Mouse (Mus musculus): ENCODE data around the gene Itih2. TPM values are rescaled to one million over a fixed set of nuclear protein-coding genes. Genes with fewer than 3 reads are reported as not detected.
A peak's percentile ranks its signal among the peaks of the same experiment; 100 is the strongest.

Gene Itih2
- total and polyA plus RNA-seq, 2 experiments from 2014 or later = 0.42 to 1.1 TPM

- 72% methylated on average over 3 of the region's 3 CpGs for WGBS
- TF ChIP-seq CTCF (IDR thresholded peaks at IDR 0.05; ENCODE audit: low read depth) (no peak), EP300 (IDR thresholded peaks at IDR 0.05; ENCODE audit: low read depth) (no peak)
- H3K4me2 ChIP-seq (ENCODE audit: low read depth, low read length) = no peak overlapping the region
- H3K27ac ChIP-seq (ENCODE audit: low read depth) = no peak overlapping the region
- H3K36me3 ChIP-seq (replicated peaks; ENCODE audit: control insufficient read depth, insufficient read depth, low read length) = peaks cover 24% of the 10 kb centered on the region
- no peak for ATAC-seq (ENCODE audit: insufficient read depth, low read depth)
- H3K27me3 ChIP-seq (ENCODE audit: control insufficient read depth, insufficient read depth, low read length) = no peaks in the 10 kb centered on the region
- H3K4me1 ChIP-seq (ENCODE audit: control insufficient read depth, insufficient read depth) = peaks cover 8% of the 10 kb centered on the region; the same call in 1 of the 2 replicates
- H3K4me3 ChIP-seq (ENCODE audit: low read depth, low read length) = no peak overlapping the region
- DNase-seq (ENCODE audit: low spot score) = no peak
- no peaks in the 10 kb centered on the region for H3K9me3 ChIP-seq (replicated peaks; ENCODE audit: control insufficient read depth, low read length)
- H3K9ac ChIP-seq (replicated peaks; ENCODE audit: low read depth, low read length) = no peak overlapping the region
Measured at GRCm38 (mm10) chr2:10050878-10051277, 80.3 kb downstream of the Itih2 start.

- Histone ChIP-seq H3K9me3 (replicated peaks; ENCODE audit: control insufficient read depth, low read length) (no peaks in the 10 kb centered on the region), H3K36me3 (replicated peaks; ENCODE audit: control insufficient read depth, insufficient read depth, low read length) (peaks cover 10% of the 10 kb centered on the region), H3K4me2 (ENCODE audit: low read depth, low read length) (peak overlapping the region; percentile 93), H3K27ac (ENCODE audit: low read depth) (no peak overlapping the region), H3K9ac (replicated peaks; ENCODE audit: low read depth, low read length) (no peak overlapping the region), H3K27me3 (ENCODE audit: control insufficient read depth, insufficient read depth, low read length) (no peaks in the 10 kb centered on the region), H3K4me1 (ENCODE audit: control insufficient read depth, insufficient read depth) (peaks cover 8% of the 10 kb centered on the region; the same call in 1 of the 2 replicates), H3K4me3 (ENCODE audit: low read depth, low read length) (peak overlapping the region; percentile 99; the same call in 1 of the 2 replicates)
- TF ChIP-seq EP300 (IDR thresholded peaks at IDR 0.05; ENCODE audit: low read depth) = no peak
- TF ChIP-seq CTCF (IDR thresholded peaks at IDR 0.05; ENCODE audit: low read depth) = no peak
- WGBS = 21% methylated on average over 10 of the region's 10 CpGs
- DNase-seq (ENCODE audit: low spot score) = no peak
- ATAC-seq (ENCODE audit: insufficient read depth, low read depth) = no peak
Measured at GRCm38 (mm10) chr2:10049456-10049855, 81.7 kb downstream of the Itih2 start.

- Histone ChIP-seq H3K4me3 (ENCODE audit: low read depth, low read length) (peak within 1 kb of the TSS; percentile 99), H3K9ac (replicated peaks; ENCODE audit: low read depth, low read length) (peak within 1 kb of the TSS; percentile 91), H3K27me3 (ENCODE audit: control insufficient read depth, insufficient read depth, low read length) (no peaks in the 10 kb centered on the region), H3K4me1 (ENCODE audit: control insufficient read depth, insufficient read depth) (peaks cover 8% of the 10 kb centered on the region; the same call in 1 of the 2 replicates), H3K36me3 (replicated peaks; ENCODE audit: control insufficient read depth, insufficient read depth, low read length) (0 out of 2 replicates have a peak, but pooled peaks cover 3% of the 10 kb centered on the region), H3K4me2 (ENCODE audit: low read depth, low read length) (peak within 1 kb of the TSS; percentile 93), H3K9me3 (replicated peaks; ENCODE audit: control insufficient read depth, low read length) (no peaks in the 10 kb centered on the region), H3K27ac (ENCODE audit: low read depth) (peak within 1 kb of the TSS; percentile 55; the same call in 1 of the 2 replicates)
- peak; percentile 93 for DNase-seq (ENCODE audit: low spot score)
- TF ChIP-seq EP300 (IDR thresholded peaks at IDR 0.05; ENCODE audit: low read depth) (no peak), CTCF (IDR thresholded peaks at IDR 0.05; ENCODE audit: low read depth) (no peak)
- under 1% methylated on average over 35 of the region's 36 CpGs for WGBS
- peak; percentile 93 for ATAC-seq (ENCODE audit: insufficient read depth, low read depth)
Measured at GRCm38 (mm10) chr2:10048461-10048860, 82.7 kb downstream of the Itih2 start, which contains the start of gene Taf3. Gene Taf3 (minus strand): TSS chr2:10048596.

GRCm38 (mm10) chr2:10047758-10048436 is 83.3 kb downstream of the Itih2 start:
- Histone ChIP-seq H3K27ac (ENCODE audit: low read depth) (peak overlapping the region; percentile 55; the same call in 1 of the 2 replicates), H3K36me3 (replicated peaks; ENCODE audit: control insufficient read depth, insufficient read depth, low read length) (no peaks in the 10 kb centered on the region), H3K4me3 (ENCODE audit: low read depth, low read length) (peak overlapping the region; percentile 99), H3K4me1 (ENCODE audit: control insufficient read depth, insufficient read depth) (peaks cover 8% of the 10 kb centered on the region; the same call in 1 of the 2 replicates), H3K9ac (replicated peaks; ENCODE audit: low read depth, low read length) (peak overlapping the region; percentile 91), H3K4me2 (ENCODE audit: low read depth, low read length) (peak overlapping the region; percentile 93), H3K27me3 (ENCODE audit: control insufficient read depth, insufficient read depth, low read length) (no peaks in the 10 kb centered on the region), H3K9me3 (replicated peaks; ENCODE audit: control insufficient read depth, low read length) (no peaks in the 10 kb centered on the region)
- ATAC-seq (ENCODE audit: insufficient read depth, low read depth) (peak; percentile 45), DNase-seq (ENCODE audit: low spot score) (peak; percentile 16)
- under 1% methylated on average over 46 of the region's 47 CpGs for WGBS
- no peak for TF ChIP-seq CTCF (IDR thresholded peaks at IDR 0.05; ENCODE audit: low read depth)
- no peak for TF ChIP-seq EP300 (IDR thresholded peaks at IDR 0.05; ENCODE audit: low read depth)

Other genes with a start within 250 kb of the Itih2 start
- not detected in 2 replicates for gene 9230102O04Rik, start 241.9 kb downstream of the Itih2 start, total RNA-seq (2014; rRNA removed; ENCODE audit: low replicate concordance)
- gene 9230102O04Rik, start 241.9 kb downstream of the Itih2 start, polyA plus RNA-seq (2015; fragmentation: Nextera tagmentation; extraction: Ambion mirVana) = not detected in 2 replicates
- 0.89 TPM in 1 of 2 replicates, not detected in the other for gene Gata3, start 241.4 kb downstream of the Itih2 start, total RNA-seq (2014; rRNA removed; ENCODE audit: low replicate concordance)
- gene Gata3, start 241.4 kb downstream of the Itih2 start, polyA plus RNA-seq (2015; fragmentation: Nextera tagmentation; extraction: Ambion mirVana) = 0.83 and 0.93 TPM in 2 replicates
- 2.2 and 3.0 TPM in 2 replicates for gene Taf3, start 82.8 kb downstream of the Itih2 start, total RNA-seq (2014; rRNA removed; ENCODE audit: low replicate concordance)
- gene Taf3, start 82.8 kb downstream of the Itih2 start, polyA plus RNA-seq (2015; fragmentation: Nextera tagmentation; extraction: Ambion mirVana) = 6.3 and 6.6 TPM in 2 replicates
- 1,755 and 1,815 TPM in 2 replicates for gene Atp5c1, start 50.9 kb downstream of the Itih2 start, total RNA-seq (2014; rRNA removed; ENCODE audit: low replicate concordance)
- gene Atp5c1, start 50.9 kb downstream of the Itih2 start, polyA plus RNA-seq (2015; fragmentation: Nextera tagmentation; extraction: Ambion mirVana) = 2,592 and 2,686 TPM in 2 replicates
- 0.19 and 9.7 TPM in 2 replicates for gene Kin, start 50.8 kb downstream of the Itih2 start, total RNA-seq (2014; rRNA removed; ENCODE audit: low replicate concordance)
- 18.9 and 20.7 TPM in 2 replicates for gene Kin, start 50.8 kb downstream of the Itih2 start, polyA plus RNA-seq (2015; fragmentation: Nextera tagmentation; extraction: Ambion mirVana)
- gene Itih5, start 22.2 kb upstream of the Itih2 start, total RNA-seq (2014; rRNA removed; ENCODE audit: low replicate concordance) = 11.3 and 42.9 TPM in 2 replicates
- 7.3 and 7.4 TPM in 2 replicates for gene Itih5, start 22.2 kb upstream of the Itih2 start, polyA plus RNA-seq (2015; fragmentation: Nextera tagmentation; extraction: Ambion mirVana)
- 0.54 and 1.9 TPM in 2 replicates for gene Sfmbt2, start 239.1 kb upstream of the Itih2 start, total RNA-seq (2014; rRNA removed; ENCODE audit: low replicate concordance)
- 0.51 and 0.66 TPM in 2 replicates for gene Sfmbt2, start 239.1 kb upstream of the Itih2 start, polyA plus RNA-seq (2015; fragmentation: Nextera tagmentation; extraction: Ambion mirVana)